Mouse (Mus musculus) E14TG2a.4 (cell line): ENCODE results near the gene B4galt1.

ENCODE experiments used
- CTCF ChIP-seq: conservative IDR thresholded peaks from 2 replicates; pipeline ENCODE4 v1.5.1; 2014; ENCODE audit warnings: low read length
- NANOG ChIP-seq: IDR thresholded peaks from 2 replicates; pipeline ENCODE4 v1.6.1; 2014; ENCODE audit warnings: borderline replicate concordance, low read length, mixed read lengths
- POU5F1 ChIP-seq: IDR thresholded peaks from 2 replicates; pipeline ENCODE4 v1.6.1; 2014; ENCODE audit warnings: low read length, borderline replicate concordance

- TF ChIP-seq CTCF: no peak
- TF ChIP-seq POU5F1: no peak
- TF ChIP-seq NANOG: no peak
Observed at GRCm38 (mm10) chr4:40801908-40802307, 51.9 kb downstream of the B4galt1 start.
